9 mouse cellular contexts compared by ENCODE assay signal in the genomic region with DNA sequence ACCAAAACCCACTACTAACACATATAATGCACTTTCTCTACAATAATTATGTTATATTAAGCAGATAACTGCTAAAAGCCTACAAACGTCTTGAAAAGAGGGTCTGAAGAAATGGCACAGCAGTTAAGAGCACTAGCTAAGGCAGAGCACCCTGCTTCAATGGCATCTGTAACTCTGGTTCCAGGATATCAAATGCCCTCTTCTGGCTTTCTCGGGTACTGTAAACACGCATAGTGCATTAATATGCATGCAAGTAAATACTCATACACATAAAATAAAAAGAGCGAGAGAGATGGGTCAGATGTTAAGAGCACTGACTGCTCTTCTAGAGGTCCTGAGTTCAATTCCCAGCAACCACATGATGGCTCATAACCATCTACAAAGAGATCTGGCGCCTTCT. TPM values are rescaled to one million over a fixed set of nuclear protein-coding genes. Genes with fewer than 3 reads are reported as not detected.
DNase-seq lines count a peak whose midpoint lies in the region; ATAC-seq and TF ChIP-seq lines count a peak whose summit lies in the region.
"Had no signal": no experiment of that assay in that cellular context is flagged by ENCODE, and none has a peak within 500 bp of the region (broad histone marks: within the 10 kb centered on the region; RNA-seq: fewer than 3 reads in every experiment).

No protein-coding gene starts in this region.

- H3K4me1 ChIP-seq in intestine, postnatal 0 days (replicated peaks; ENCODE audit: control insufficient read depth, insufficient read depth, low read length) = no peaks in the 10 kb centered on the region
- H3K4me1 ChIP-seq in intestine, embryonic 15.5 days (replicated peaks) = no peaks in the 10 kb centered on the region
- H3K4me1 ChIP-seq in thymus, adult 2 months (replicated peaks; ENCODE audit: control insufficient read depth, insufficient read depth, low read length) = peaks cover 12% of the 10 kb centered on the region

- no peak overlapping the region for H3K9ac ChIP-seq in intestine, postnatal 0 days (ENCODE audit: low read depth, low read length)
- H3K9ac ChIP-seq in intestine, embryonic 15.5 days = no peak overlapping the region
- H3K9ac ChIP-seq: embryonic facial prominence, embryonic 15.5 days had no signal

- H3K27ac ChIP-seq in intestine, postnatal 0 days (ENCODE audit: low read depth, low read length) = no peak overlapping the region
- H3K27ac ChIP-seq in intestine, embryonic 15.5 days = no peak overlapping the region
- no peak overlapping the region for H3K27ac ChIP-seq in thymus, adult 2 months (ENCODE audit: control insufficient read depth, insufficient read depth, low read length)
- H3K27ac ChIP-seq: embryonic facial prominence, embryonic 15.5 days had no signal

- no peaks in the 10 kb centered on the region for H3K27me3 ChIP-seq in intestine, postnatal 0 days (replicated peaks; ENCODE audit: control insufficient read depth, insufficient read depth, low read length)
- no peaks in the 10 kb centered on the region for H3K27me3 ChIP-seq in intestine, embryonic 15.5 days (replicated peaks)
- H3K27me3 ChIP-seq in thymus, adult 2 months (ENCODE audit: control insufficient read depth, insufficient read depth, low read length) = no peaks in the 10 kb centered on the region
- H3K27me3 ChIP-seq: embryonic facial prominence, embryonic 15.5 days had no signal

- TF ChIP-seq POLR2A in thymus, adult 2 months (IDR thresholded peaks at IDR 0.05; ENCODE audit: control insufficient read depth, extremely low read depth, insufficient read depth, low read length, poor library complexity) = no peak

- H3K4me2 ChIP-seq in intestine, postnatal 0 days (replicated peaks; ENCODE audit: low read depth) = no peak overlapping the region
- no peak overlapping the region for H3K4me2 ChIP-seq in intestine, embryonic 15.5 days (replicated peaks)
- H3K4me2 ChIP-seq: embryonic facial prominence, embryonic 15.5 days had no signal

- 90% methylated on average over 5 of the region's 5 CpGs for WGBS in intestine, postnatal 0 days
- 87% methylated on average over 5 of the region's 5 CpGs for WGBS in intestine, embryonic 15.5 days
- WGBS in thymus, adult 2 months = 86% methylated on average over 5 of the region's 5 CpGs

- no peaks in the 10 kb centered on the region for H3K9me3 ChIP-seq in intestine, postnatal 0 days (ENCODE audit: control insufficient read depth)
- no peaks in the 10 kb centered on the region for H3K9me3 ChIP-seq in intestine, embryonic 15.5 days
- H3K9me3 ChIP-seq: embryonic facial prominence, embryonic 15.5 days had no signal

- peak; percentile 63 for TF ChIP-seq CTCF in intestine, postnatal 0 days (IDR thresholded peaks at IDR 0.05; ENCODE audit: low read depth)
- no peak for TF ChIP-seq CTCF in thymus, adult 2 months (IDR thresholded peaks at IDR 0.05; ENCODE audit: borderline replicate concordance, control insufficient read depth, extremely low read depth, insufficient read depth, low read length, poor library complexity)

- no peak overlapping the region for H3K4me3 ChIP-seq in intestine, postnatal 0 days (ENCODE audit: low read depth, low read length)
- no peak overlapping the region for H3K4me3 ChIP-seq in intestine, embryonic 15.5 days (replicated peaks)
- H3K4me3 ChIP-seq in thymus, adult 2 months (ENCODE audit: control insufficient read depth, insufficient read depth, low read length) = no peak overlapping the region
- H3K4me3 ChIP-seq: embryonic facial prominence, embryonic 15.5 days had no signal

- H3K36me3 ChIP-seq in intestine, postnatal 0 days (ENCODE audit: control insufficient read depth, insufficient read depth) = no peaks in the 10 kb centered on the region
- no peaks in the 10 kb centered on the region for H3K36me3 ChIP-seq in intestine, embryonic 15.5 days
- H3K36me3 ChIP-seq in thymus, adult 2 months (ENCODE audit: control insufficient read depth, insufficient read depth, low read length) = peaks cover 5% of the 10 kb centered on the region

- ATAC-seq in intestine, postnatal 0 days = no peak
- no peak for ATAC-seq in intestine, embryonic 15.5 days
- ATAC-seq in common myeloid progenitor, adult 5-6 weeks (replicated peaks; ENCODE audit: low read depth, poor library complexity, severe bottlenecking) = peak; percentile 42; the same call in 1 of the 2 replicates

- peak; percentile 40 for DNase-seq in thymus, postnatal 14 days
- DNase-seq in thymus, adult 2 months = no peak
- no peak for DNase-seq in adrenal gland, adult 18-20 months (ENCODE audit: low spot score in 2 of 2)
- no peak for DNase-seq in heart, postnatal 10 days
- DNase-seq: right cerebral cortex, postnatal 4 days had no signal

- intact Hi-C loops in heart, postnatal 10 days (cut with DNase I) = no loop called here

RNA-seq across cellular contexts. Expression of gene Tcf12, which starts 17.0 kb away (rescaled TPM):
- polyA plus RNA-seq in intestine, postnatal 0 days (2015; fragmentation: Nextera tagmentation; extraction: Ambion mirVana) = 19.1 and 23.1 TPM in 2 replicates
- polyA plus RNA-seq in intestine, embryonic 15.5 days (2015; fragmentation: Nextera tagmentation; extraction: Ambion mirVana) = 34.8 and 35.2 TPM in 2 replicates
- 401 and 416 TPM in 2 replicates for polyA plus RNA-seq in thymus, adult 2 months (2012; rRNA removed)
- total RNA-seq in common myeloid progenitor, adult 5-6 weeks (2017) = 58.2 and 64.5 TPM in 2 replicates
- 10 to 100 TPM; 67.2 to 68.1 TPM for total RNA-seq in adrenal gland, adult 18-20 months (2021)
- total RNA-seq in heart, postnatal 10 days (2021) = 10 to 100 TPM; 69.6 to 70.4 TPM
